Mouse (Mus musculus): Measurements from ENCODE around the gene Lrrc1. TPM values are rescaled to one million over a fixed set of nuclear protein-coding genes. Genes with fewer than 3 reads are reported as not detected.
A peak's percentile ranks its signal among the peaks of the same experiment; 100 is the strongest.

The Lrrc1 gene
- polyA plus RNA-seq, 1 experiment from 2014 or later, result 17.0 TPM

DNA sequence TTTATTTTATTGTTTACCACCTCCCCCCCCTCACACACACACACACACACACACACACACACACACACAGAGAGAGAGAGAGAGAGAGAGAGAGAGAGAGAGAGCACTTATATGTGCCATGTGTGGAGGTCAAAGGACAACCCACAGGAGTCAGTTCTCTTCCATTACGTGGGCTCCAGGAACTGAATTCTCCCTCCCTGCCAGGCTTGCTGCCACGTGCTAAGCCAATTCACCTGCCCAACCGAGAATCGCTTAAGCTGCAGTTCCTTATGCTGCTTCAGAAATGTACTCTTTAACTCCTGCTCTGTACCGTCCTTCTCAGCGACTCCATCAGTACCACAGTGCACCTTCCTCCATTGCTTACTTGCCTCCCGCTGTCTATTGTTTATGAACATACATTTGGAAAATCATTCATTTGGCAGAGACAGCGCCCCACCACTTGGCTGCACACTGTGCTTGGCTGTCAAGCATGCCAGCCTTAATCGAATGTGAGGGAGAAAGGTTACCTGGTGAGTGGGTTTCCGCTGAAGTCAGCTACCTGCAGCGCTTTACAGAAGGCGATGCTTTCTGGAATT lies 72.9 kb downstream of the Lrrc1 start:
- peaks cover 9% of the 10 kb centered on the region; the same call in 1 of the 2 replicates for H3K4me1 ChIP-seq
- WGBS, result 77% methylated on average over 12 of the region's 12 CpGs
- ATAC-seq (ENCODE audit: insufficient number of reproducible peaks, low FRiP score, low TSS enrichment, low read depth), result no peak
- no peaks in the 10 kb centered on the region for H3K9me3 ChIP-seq
- H3K9ac ChIP-seq, result no peak overlapping the region
- no peak overlapping the region for H3K27ac ChIP-seq
- H3K4me2 ChIP-seq, result no peak overlapping the region
- no peaks in the 10 kb centered on the region for H3K27me3 ChIP-seq
- H3K4me3 ChIP-seq, result no peak overlapping the region
- peaks cover 11% of the 10 kb centered on the region; the same call in 1 of the 2 replicates for H3K36me3 ChIP-seq

DNA sequence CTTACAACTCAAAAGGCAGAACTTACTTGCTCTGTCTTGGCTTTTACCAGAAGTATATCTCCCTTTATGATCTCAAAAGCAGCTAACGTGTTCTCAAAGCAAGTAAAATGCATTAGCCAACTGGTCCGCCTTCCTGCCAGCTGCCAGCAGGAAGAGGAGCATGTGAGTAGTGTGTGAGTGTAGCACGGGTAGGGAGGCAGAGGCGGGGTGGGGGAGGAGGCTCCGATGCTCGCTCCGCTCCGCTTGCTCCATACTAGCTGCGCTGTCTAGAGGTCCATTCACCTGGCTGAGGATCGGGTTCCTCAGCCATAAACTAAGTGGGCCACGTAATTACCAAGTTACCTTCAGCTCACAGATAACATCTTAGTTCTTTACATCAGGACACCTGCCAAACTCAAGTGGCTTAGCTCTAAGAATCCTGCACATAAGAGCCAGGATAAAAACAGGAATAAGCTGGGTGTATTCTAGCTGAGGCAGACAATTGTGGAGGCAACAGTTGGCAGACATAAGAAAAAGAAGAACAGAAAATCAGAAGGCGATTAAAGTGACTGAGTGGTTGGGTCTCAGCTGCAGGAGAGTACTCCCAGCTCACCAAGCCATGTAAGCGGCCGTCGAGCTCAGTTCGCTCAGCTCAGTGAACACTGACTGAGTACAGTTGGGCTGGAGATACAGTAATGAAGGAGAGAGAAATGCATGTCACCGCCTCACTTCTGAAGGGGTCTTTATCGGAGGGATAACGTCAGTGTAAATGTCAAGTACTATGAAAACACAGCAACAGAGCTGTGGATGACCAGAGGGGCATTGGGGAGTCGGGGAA lies 74.7 kb downstream of the Lrrc1 start:
- Histone ChIP-seq H3K9ac (no peak overlapping the region), H3K27ac (no peak overlapping the region), H3K36me3 (peaks cover 11% of the 10 kb centered on the region; the same call in 1 of the 2 replicates), H3K27me3 (no peaks in the 10 kb centered on the region), H3K4me3 (no peak overlapping the region), H3K4me1 (peaks cover 13% of the 10 kb centered on the region), H3K9me3 (no peaks in the 10 kb centered on the region), H3K4me2 (no peak overlapping the region)
- 58% methylated on average over 20 of the region's 20 CpGs for WGBS
- peak; percentile 68; the same call in 1 of the 2 replicates for ATAC-seq (ENCODE audit: insufficient number of reproducible peaks, low FRiP score, low TSS enrichment, low read depth)

DNA sequence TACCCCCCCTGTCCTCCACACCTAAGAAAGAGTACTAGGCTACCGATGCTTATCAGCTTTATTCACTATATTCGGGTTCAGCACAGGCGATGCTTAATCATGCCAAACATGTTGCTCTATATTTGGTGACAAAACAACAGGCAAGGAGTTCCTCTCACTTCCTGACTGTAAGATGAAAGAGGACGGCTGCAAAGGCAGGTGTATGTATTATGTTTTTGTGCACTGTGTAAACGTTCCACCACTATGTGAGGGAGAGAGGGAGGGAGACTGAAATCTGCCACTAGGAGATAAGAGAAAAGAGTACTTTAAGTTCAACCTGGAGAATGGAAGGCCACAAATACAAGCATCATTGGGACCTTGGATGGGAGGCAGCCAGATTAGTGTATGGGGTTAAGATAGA lies 77.7 kb downstream of the Lrrc1 start:
- Histone ChIP-seq H3K4me3 (no peak overlapping the region), H3K4me2 (no peak overlapping the region), H3K9me3 (no peaks in the 10 kb centered on the region), H3K9ac (no peak overlapping the region), H3K27me3 (no peaks in the 10 kb centered on the region), H3K27ac (no peak overlapping the region), H3K36me3 (peaks cover 8% of the 10 kb centered on the region; the same call in 1 of the 2 replicates), H3K4me1 (peaks cover 31% of the 10 kb centered on the region)
- 74% methylated on average over 5 of the region's 5 CpGs for WGBS
- no peak for ATAC-seq (ENCODE audit: insufficient number of reproducible peaks, low FRiP score, low TSS enrichment, low read depth)

DNA sequence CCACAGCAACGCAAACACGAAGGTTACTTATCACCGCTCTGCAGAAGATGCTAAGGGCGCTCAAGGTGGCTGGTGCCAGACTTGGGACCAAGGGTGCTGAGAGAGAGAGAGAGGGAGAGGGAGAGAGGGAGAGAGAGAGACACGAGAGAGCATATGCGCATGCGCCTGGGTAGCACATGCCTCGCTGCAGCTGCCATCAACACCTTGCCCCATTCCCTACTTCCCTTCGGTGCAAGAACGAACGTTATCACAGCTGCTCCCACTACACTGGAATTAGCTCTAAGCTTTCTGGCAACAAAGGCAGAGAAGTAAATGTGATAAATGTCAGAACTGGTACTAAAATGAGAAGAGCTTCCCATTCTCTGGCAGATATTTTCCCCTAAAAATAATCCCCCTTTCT lies 79.3 kb downstream of the Lrrc1 start:
- WGBS, result 42% methylated on average over 11 of the region's 11 CpGs

DNA sequence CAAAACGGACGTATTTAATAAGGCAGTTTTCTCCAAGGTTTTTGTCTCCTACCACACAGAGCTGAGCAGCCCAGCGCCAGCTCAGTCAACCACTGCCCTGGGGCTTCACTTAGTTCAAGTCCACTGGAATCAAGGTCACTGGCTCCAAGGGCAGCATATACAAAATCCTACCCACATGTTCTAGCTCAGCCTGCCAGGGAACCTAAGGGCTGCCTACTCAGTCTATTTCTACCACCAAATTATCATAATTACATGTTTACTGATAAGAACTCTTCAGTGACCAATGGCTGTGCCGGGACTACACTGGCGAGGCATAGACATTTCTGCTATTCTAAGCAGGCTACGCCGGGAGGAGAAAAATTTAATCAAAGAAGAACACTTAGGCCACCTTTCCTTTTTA lies 80.8 kb downstream of the Lrrc1 start:
- Histone ChIP-seq H3K4me1 (peaks cover 23% of the 10 kb centered on the region), H3K9me3 (no peaks in the 10 kb centered on the region), H3K36me3 (peaks cover 12% of the 10 kb centered on the region; the same call in 1 of the 2 replicates), H3K27me3 (no peaks in the 10 kb centered on the region), H3K4me2 (no peak overlapping the region), H3K27ac (peak overlapping the region; percentile 54; the same call in 1 of the 2 replicates), H3K9ac (no peak overlapping the region), H3K4me3 (no peak overlapping the region)
- ATAC-seq (ENCODE audit: insufficient number of reproducible peaks, low FRiP score, low TSS enrichment, low read depth), result no peak
- WGBS, result 61% methylated on average over 7 of the region's 7 CpGs

More for the DNA sequence above, 79.3 kb downstream of the Lrrc1 start:
- Histone ChIP-seq H3K27me3 (no peaks in the 10 kb centered on the region), H3K4me2 (no peak overlapping the region), H3K4me3 (no peak overlapping the region), H3K9ac (no peak overlapping the region), H3K27ac (no peak overlapping the region), H3K9me3 (no peaks in the 10 kb centered on the region), H3K36me3 (peaks cover 12% of the 10 kb centered on the region; the same call in 1 of the 2 replicates), H3K4me1 (peaks cover 30% of the 10 kb centered on the region)
- no peak for ATAC-seq (ENCODE audit: insufficient number of reproducible peaks, low FRiP score, low TSS enrichment, low read depth)

DNA sequence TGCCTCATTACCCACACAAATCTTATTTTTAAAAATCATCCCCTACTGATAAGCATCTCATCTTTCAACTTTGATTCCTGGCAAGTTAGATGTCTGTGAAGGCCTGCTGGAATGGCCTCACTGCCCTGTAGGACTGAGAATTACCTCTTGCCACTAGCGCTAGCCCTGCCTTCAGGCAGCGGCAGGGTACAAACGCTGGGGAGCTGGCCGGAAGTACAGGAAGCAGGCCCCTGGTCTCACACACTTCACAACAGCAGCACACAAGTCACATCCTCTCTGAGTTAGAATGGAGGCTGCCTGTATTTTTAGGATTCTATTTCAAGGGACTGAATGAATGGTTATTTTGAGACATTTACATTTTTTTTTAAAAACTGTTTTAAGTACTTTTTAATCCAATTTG lies 81.5 kb downstream of the Lrrc1 start:
- H3K4me2 ChIP-seq, result no peak overlapping the region
- no peak overlapping the region for H3K27ac ChIP-seq
- no peaks in the 10 kb centered on the region for H3K9me3 ChIP-seq
- ATAC-seq (ENCODE audit: insufficient number of reproducible peaks, low FRiP score, low TSS enrichment, low read depth), result no peak
- 39% methylated on average over 4 of the region's 4 CpGs for WGBS
- H3K9ac ChIP-seq, result no peak overlapping the region
- H3K4me1 ChIP-seq, result peaks cover 25% of the 10 kb centered on the region
- peaks cover 5% of the 10 kb centered on the region; the same call in 1 of the 2 replicates for H3K36me3 ChIP-seq
- H3K4me3 ChIP-seq, result no peak overlapping the region
- H3K27me3 ChIP-seq, result no peaks in the 10 kb centered on the region

DNA sequence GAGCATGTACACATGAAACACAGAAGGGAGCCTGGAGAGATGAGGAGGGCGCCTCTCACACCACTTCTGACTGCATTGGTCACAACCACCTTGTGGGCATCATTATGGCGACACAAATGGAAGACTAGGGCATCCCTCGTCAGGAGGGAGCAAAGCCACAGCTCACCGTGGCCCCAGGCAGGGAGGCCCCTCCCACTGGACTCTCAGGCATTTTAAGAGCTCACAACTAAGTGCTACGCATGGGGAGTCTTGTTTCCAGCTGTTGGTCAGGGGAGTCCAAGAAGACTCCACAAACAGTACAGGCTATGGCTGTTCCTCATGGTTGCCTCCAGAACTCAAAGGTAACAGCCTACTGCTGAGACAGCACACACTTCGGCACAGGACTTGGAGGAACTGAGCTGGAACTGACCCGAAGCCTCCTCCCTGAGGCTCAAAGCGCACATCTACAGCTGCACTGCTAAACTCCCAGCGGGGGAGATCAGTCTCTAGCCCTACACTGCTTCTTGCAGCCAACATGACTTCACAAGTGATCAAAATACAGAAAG lies 83.2 kb downstream of the Lrrc1 start:
- H3K4me1 ChIP-seq, result peaks cover 25% of the 10 kb centered on the region
- H3K36me3 ChIP-seq, result peaks cover 10% of the 10 kb centered on the region; the same call in 1 of the 2 replicates
- no peak for ATAC-seq (ENCODE audit: insufficient number of reproducible peaks, low FRiP score, low TSS enrichment, low read depth)
- H3K9ac ChIP-seq, result no peak overlapping the region
- no peaks in the 10 kb centered on the region for H3K9me3 ChIP-seq
- H3K4me2 ChIP-seq, result no peak overlapping the region
- H3K27ac ChIP-seq, result no peak overlapping the region
- no peak overlapping the region for H3K4me3 ChIP-seq
- H3K27me3 ChIP-seq, result no peaks in the 10 kb centered on the region
- 61% methylated on average over 9 of the region's 9 CpGs for WGBS

DNA sequence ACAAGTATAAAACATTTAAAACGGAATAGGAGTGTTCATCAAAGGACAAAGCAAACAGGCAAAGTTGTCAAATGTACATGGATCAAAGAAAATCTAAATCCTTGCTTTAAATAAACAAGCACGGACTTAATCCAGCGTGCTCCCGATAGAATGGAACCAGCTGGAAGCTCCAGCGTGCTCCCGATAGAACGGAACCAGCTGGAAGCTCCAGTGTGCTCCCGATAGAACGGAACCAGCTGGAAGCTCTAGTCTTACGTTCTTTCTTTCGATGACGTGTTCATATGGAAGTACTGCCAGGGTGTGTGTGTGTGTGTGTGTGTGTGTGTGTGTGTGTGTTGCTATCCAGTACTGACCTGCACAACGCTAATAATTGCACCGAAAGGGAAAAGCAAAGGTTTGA lies 84.3 kb downstream of the Lrrc1 start:
- ATAC-seq (ENCODE audit: insufficient number of reproducible peaks, low FRiP score, low TSS enrichment, low read depth), result no peak
- Histone ChIP-seq H3K27me3 (no peaks in the 10 kb centered on the region), H3K36me3 (peaks cover 10% of the 10 kb centered on the region; the same call in 1 of the 2 replicates), H3K4me2 (no peak overlapping the region), H3K9me3 (no peaks in the 10 kb centered on the region), H3K4me3 (no peak overlapping the region), H3K27ac (no peak overlapping the region), H3K4me1 (peaks cover 24% of the 10 kb centered on the region), H3K9ac (no peak overlapping the region)
- 79% methylated on average over 14 of the region's 14 CpGs for WGBS

DNA sequence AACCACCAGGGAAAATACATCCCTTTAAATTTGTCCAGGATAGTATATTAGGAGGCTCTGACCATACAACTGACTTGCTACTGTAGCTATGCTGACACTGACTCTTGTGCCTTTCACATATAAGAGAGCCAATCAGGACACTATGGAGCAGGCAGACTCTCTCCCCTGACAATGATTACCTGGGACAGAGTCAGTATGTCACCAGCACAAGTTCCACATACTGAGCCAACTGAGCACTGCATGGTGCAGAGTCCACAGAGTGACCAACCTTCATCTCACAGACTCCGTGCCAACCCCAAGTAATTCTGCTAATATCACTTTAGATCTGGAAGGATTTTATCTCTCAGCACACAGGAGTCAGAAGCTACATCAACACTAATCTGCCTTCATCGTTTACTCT lies 85.3 kb downstream of the Lrrc1 start:
- Histone ChIP-seq H3K9me3 (no peaks in the 10 kb centered on the region), H3K4me3 (no peak overlapping the region), H3K27ac (no peak overlapping the region), H3K9ac (no peak overlapping the region), H3K4me1 (peaks cover 13% of the 10 kb centered on the region), H3K36me3 (peaks cover 13% of the 10 kb centered on the region; the same call in 1 of the 2 replicates), H3K4me2 (no peak overlapping the region), H3K27me3 (no peaks in the 10 kb centered on the region)
- ATAC-seq (ENCODE audit: insufficient number of reproducible peaks, low FRiP score, low TSS enrichment, low read depth), result no peak
- 93% methylated on average over 2 of the region's 2 CpGs for WGBS

DNA sequence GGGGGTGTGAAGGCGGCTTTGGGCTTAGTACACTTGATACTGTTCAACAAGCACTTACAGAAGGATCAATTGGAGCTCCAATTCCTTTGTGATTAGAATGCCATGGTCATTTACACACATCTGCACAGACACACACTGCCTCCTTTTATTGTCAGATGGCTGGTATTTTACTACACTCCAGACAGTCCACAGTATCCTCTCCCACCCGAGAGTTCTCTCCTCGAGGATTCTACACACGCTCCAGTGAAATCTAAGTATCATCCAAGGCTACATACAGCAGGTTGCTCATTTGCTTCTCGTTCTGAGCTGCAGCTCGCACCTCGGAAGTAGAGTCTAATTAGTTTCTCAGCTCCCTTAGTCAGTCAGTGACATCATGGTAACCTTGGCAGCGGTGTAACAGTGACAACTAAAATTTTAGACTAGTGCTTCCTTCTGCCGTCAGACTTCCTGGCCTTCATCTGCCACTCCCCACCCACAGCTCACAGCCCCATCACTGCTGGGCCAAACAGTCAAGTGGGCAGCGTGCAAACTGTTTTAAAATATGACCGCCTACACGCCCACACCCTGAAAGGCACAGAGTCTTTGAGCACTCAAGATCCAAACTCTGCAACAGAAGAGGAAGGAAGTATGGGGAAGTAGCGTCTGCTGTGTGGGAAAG lies 88.4 kb downstream of the Lrrc1 start:
- no peak for ATAC-seq (ENCODE audit: insufficient number of reproducible peaks, low FRiP score, low TSS enrichment, low read depth)
- WGBS, result 73% methylated on average over 13 of the region's 13 CpGs
- no peak overlapping the region for H3K27ac ChIP-seq

DNA sequence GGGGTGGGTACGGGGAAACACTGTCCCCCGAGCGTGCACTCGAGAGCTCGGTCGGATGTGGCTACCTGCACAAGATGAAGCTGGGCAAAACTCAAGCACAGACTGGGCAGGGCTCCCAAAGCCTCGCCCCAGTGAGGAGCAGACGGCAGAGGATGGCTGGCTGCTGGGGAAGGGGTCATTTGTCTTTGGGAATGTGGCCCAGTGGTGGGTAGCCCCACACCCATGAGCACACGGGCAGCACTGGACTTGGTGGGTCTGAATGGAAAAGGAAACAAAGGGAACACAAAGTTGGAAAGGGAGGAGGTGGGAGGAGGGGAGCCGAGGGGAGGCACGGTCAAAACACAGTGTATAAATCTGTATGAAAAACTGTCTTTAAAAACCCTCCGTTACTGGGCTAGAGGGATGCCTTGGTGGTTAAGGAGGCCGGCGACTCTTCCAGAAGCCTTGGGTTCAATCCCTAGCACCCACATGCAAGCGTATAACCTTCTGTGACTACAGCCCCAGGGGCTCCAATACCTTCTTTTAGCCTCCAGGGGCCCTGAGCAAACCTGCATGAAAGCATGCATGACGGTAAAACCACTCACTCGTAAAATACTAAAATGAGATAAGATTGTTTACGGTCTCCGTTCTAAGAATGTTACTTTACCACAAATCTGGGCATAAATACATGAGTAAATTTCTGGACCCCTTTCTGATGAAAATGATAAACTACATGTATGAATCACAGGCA lies 89.1 kb downstream of the Lrrc1 start:
- no peak overlapping the region for H3K4me3 ChIP-seq
- peaks cover 2% of the 10 kb centered on the region for H3K4me1 ChIP-seq
- WGBS, result 80% methylated on average over 19 of the region's 19 CpGs
- H3K9ac ChIP-seq, result no peak overlapping the region
- H3K27ac ChIP-seq, result no peak overlapping the region
- H3K27me3 ChIP-seq, result no peaks in the 10 kb centered on the region
- no peaks in the 10 kb centered on the region for H3K9me3 ChIP-seq
- no peak for ATAC-seq (ENCODE audit: insufficient number of reproducible peaks, low FRiP score, low TSS enrichment, low read depth)
- H3K4me2 ChIP-seq, result no peak overlapping the region
- peaks cover 20% of the 10 kb centered on the region for H3K36me3 ChIP-seq

More for the DNA sequence above, 88.4 kb downstream of the Lrrc1 start:
- H3K9ac ChIP-seq, result no peak overlapping the region
- peaks cover 2% of the 10 kb centered on the region for H3K4me1 ChIP-seq
- H3K27me3 ChIP-seq, result no peaks in the 10 kb centered on the region
- H3K4me2 ChIP-seq, result no peak overlapping the region
- H3K4me3 ChIP-seq, result no peak overlapping the region
- H3K9me3 ChIP-seq, result no peaks in the 10 kb centered on the region
- peaks cover 19% of the 10 kb centered on the region for H3K36me3 ChIP-seq
